Mouse (Mus musculus) midbrain, embryonic 11.5 days (tissue): ENCODE results near the gene Zc3h12c. TPM values are rescaled to one million over a fixed set of nuclear protein-coding genes. Genes with fewer than 3 reads are reported as not detected.

Experiments used
- ATAC-seq: fragments of 200-750 bp; cut with Nextera tagmentation; 2 replicates; pipeline ENCODE4 v1.8.0; 2017; ENCODE audit warnings: moderate TSS enrichment, moderate library complexity; ENCODE audit not compliant: low FRiP score
- DNase-seq: peaks from one replicate; pipeline ENCODE4 v3.0.0; 2015; ENCODE audit warnings: low spot score; ENCODE audit errors: missing footprints
- H3K27ac ChIP-seq: fragments of 300-500 bp; sonication (generic); 2 replicates; pipeline ENCODE4 v1.5.1; 2014; ENCODE audit warnings: low read depth, low read length
- H3K27me3 ChIP-seq: fragments of 300-500 bp; sonication (generic); 2 replicates; pipeline ENCODE4 v1.6.1; 2014; ENCODE audit warnings: mild to moderate bottlenecking, low read length, moderate library complexity, mixed read lengths; ENCODE audit not compliant: control insufficient read depth, insufficient read depth
- H3K36me3 ChIP-seq: fragments of 300-500 bp; sonication (generic); 2 replicates; pipeline ENCODE4 v1.6.1; 2014; ENCODE audit warnings: mild to moderate bottlenecking, low read length, moderate library complexity, mixed read lengths; ENCODE audit not compliant: control insufficient read depth, insufficient read depth
- H3K4me1 ChIP-seq: fragments of 300-500 bp; sonication (generic); 2 replicates; pipeline ENCODE4 v1.6.1; 2014; ENCODE audit warnings: low read length; ENCODE audit not compliant: control insufficient read depth, insufficient read depth
- H3K4me2 ChIP-seq: fragments of 300-500 bp; sonication (generic); 2 replicates; pipeline ENCODE4 v1.6.1; 2014; ENCODE audit warnings: mild to moderate bottlenecking, moderate library complexity
- H3K4me3 ChIP-seq: fragments of 300-500 bp; sonication (generic); 2 replicates; pipeline ENCODE4 v1.5.1; 2014; ENCODE audit warnings: low read depth, low read length
- H3K9ac ChIP-seq: fragments of 300-500 bp; sonication (generic); 2 replicates; pipeline ENCODE4 v1.6.1; 2014; ENCODE audit warnings: low read length
- H3K9me3 ChIP-seq: fragments of 300-500 bp; sonication (generic); 2 replicates; pipeline ENCODE4 v1.6.1; 2016; ENCODE audit warnings: low read length; ENCODE audit not compliant: control insufficient read depth
- WGBS: fragments of 180-500 bp; shearing (Covaris S2); extraction: QIAGEN DNeasy Blood & Tissue Kit; methylation state at CpG from one replicate; pipeline ENCODE4 v1.1.7; 2014; 5-methylcytosine and 5-hydroxymethylcytosine counted together
- polyA plus RNA-seq: library from polyadenylated mRNA; unstranded; fragments of >200 nt; fragmentation: Nextera tagmentation; extraction: Ambion mirVana; gene quantifications from 2 replicates; pipeline ENCODE4 v1.2.1, GENCODE M21; 2014

The Zc3h12c gene
- polyA plus RNA-seq, 1 experiment from 2014 or later: 17.2 TPM

DNA sequence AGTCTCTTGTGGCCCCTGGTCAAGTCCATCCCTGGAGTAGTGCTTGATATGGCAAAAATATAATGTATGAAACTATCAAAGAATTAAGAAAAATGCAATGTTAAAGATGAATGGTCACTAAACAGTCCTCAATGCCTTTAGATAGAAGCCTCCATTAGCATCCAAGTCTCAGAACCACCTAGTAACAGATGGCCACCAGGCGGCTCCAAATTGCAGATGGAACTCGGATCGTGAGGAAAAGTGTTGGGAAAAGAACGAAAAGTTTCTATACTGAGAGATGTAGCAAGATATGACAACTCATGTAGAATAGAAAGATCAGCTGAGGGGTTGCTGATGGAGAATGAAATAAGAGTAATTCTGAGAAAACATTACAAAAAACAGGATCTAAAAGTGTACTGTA, 38.0 kb downstream of the Zc3h12c start:
- Histone ChIP-seq H3K27ac (no peak overlapping the region), H3K36me3 (peaks cover 4% of the 10 kb centered on the region; the same call in 1 of the 2 replicates), H3K4me3 (no peak overlapping the region), H3K9ac (no peak overlapping the region), H3K27me3 (no peaks in the 10 kb centered on the region), H3K9me3 (no peaks in the 10 kb centered on the region), H3K4me2 (no peak overlapping the region), H3K4me1 (no peaks in the 10 kb centered on the region)
- no peak for DNase-seq
- WGBS: 86% methylated on average over 4 of the region's 4 CpGs
- no peak for ATAC-seq

- 96% methylated on average over 6 of the region's 6 CpGs for WGBS
- H3K36me3 ChIP-seq: peaks cover 8% of the 10 kb centered on the region; the same call in 1 of the 2 replicates
- DNase-seq: no peak
These were observed 43.1 kb downstream of the Zc3h12c start for GRCm38 (mm10) chr9:52125225-52125624.

DNA sequence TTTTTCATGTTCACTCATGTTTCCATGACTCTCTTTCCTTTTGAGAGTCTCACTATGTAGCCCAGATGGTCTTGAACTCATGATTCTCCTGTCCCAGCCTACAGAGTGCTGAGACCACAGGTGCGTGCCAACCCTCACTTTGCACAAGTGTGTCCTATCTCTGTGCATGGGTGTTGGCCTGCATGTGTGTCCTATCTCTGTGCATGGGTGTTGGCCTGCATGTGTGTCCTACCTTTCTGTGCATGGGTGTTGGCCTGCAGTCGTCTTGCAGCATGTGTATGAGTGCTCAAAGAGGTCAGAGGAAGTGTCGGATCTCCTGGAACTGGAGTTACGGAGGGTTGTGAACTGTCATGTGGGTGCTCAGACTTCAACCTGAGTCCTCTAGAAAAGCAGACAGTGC, 49.2 kb downstream of the Zc3h12c start:
- peaks cover 19% of the 10 kb centered on the region for H3K36me3 ChIP-seq
- ATAC-seq: no peak
- no peak for DNase-seq
- no peak overlapping the region for H3K4me3 ChIP-seq
- no peak overlapping the region for H3K27ac ChIP-seq
- no peaks in the 10 kb centered on the region for H3K27me3 ChIP-seq
- no peak overlapping the region for H3K4me2 ChIP-seq
- H3K9ac ChIP-seq: no peak overlapping the region
- WGBS: 95% methylated on average over 4 of the region's 4 CpGs
- H3K4me1 ChIP-seq: no peaks in the 10 kb centered on the region
- H3K9me3 ChIP-seq: no peaks in the 10 kb centered on the region

More at GRCm38 (mm10) chr9:52125225-52125624, 43.1 kb downstream of the Zc3h12c start:
- H3K9ac ChIP-seq: no peak overlapping the region
- no peak overlapping the region for H3K4me3 ChIP-seq
- no peaks in the 10 kb centered on the region for H3K4me1 ChIP-seq
- H3K9me3 ChIP-seq: no peaks in the 10 kb centered on the region
- H3K27me3 ChIP-seq: no peaks in the 10 kb centered on the region
- no peak overlapping the region for H3K4me2 ChIP-seq
- no peak overlapping the region for H3K27ac ChIP-seq
- ATAC-seq: no peak

DNA sequence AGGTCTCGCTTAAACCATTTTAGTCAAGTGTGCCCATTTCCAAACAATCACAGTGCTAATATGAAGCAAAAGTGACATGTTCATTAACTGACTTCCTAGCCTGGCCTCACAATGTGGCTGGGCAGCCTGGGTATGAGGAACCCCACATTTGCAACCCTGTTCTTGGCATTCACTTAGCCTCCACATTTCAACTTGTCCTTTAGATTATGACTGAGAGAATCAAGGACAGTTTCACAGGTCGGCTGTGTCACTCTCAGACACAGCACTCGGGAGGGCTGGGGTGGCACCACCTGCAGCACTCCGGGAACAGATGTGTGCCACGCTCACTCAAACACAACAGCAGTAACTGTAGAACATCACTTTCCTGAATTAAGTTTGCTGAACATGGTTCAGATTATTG, 55.3 kb downstream of the Zc3h12c start:
- ATAC-seq (no peak), DNase-seq (no peak)
- Histone ChIP-seq H3K9ac (no peak overlapping the region), H3K27ac (no peak overlapping the region), H3K4me1 (no peaks in the 10 kb centered on the region), H3K27me3 (no peaks in the 10 kb centered on the region), H3K9me3 (no peaks in the 10 kb centered on the region), H3K4me2 (no peak overlapping the region), H3K4me3 (no peak overlapping the region), H3K36me3 (peaks cover 16% of the 10 kb centered on the region)
- WGBS: 87% methylated on average over 5 of the region's 5 CpGs

DNA sequence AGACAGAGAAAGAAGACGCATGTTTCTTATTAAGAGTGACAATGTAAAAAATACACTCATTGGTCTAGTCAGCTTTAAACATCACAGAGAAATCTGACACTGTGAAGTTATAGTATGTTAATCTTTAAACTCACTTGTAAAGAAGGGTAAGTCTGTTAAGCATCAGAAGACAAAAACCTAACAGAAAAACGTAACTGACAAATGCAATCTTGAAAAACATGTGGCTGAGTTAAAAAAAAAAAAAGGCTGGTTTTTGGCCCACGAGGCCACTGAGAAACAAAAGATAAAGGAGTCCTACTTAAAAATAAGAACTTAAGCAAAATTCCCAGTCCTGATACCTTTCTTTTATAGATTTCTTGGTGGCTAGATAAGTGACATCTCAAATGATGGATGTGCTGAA, 57.6 kb downstream of the Zc3h12c start:
- no peak overlapping the region for H3K27ac ChIP-seq
- WGBS: 87% methylated on average over 3 of the region's 3 CpGs
- no peaks in the 10 kb centered on the region for H3K9me3 ChIP-seq
- ATAC-seq: no peak
- no peak for DNase-seq
- H3K27me3 ChIP-seq: no peaks in the 10 kb centered on the region
- H3K4me1 ChIP-seq: no peaks in the 10 kb centered on the region
- no peak overlapping the region for H3K4me3 ChIP-seq
- H3K36me3 ChIP-seq: peaks cover 7% of the 10 kb centered on the region
- H3K4me2 ChIP-seq: no peak overlapping the region
- no peak overlapping the region for H3K9ac ChIP-seq

- H3K4me2 ChIP-seq: no peak overlapping the region
- DNase-seq (no peak), ATAC-seq (no peak)
- H3K4me3 ChIP-seq: no peak overlapping the region
- H3K27me3 ChIP-seq: no peaks in the 10 kb centered on the region
- no peaks in the 10 kb centered on the region for H3K36me3 ChIP-seq
- H3K4me1 ChIP-seq: 0 out of 2 replicates have a peak, but pooled peaks cover 2% of the 10 kb centered on the region
- H3K9ac ChIP-seq: no peak overlapping the region
- no peak overlapping the region for H3K27ac ChIP-seq
- H3K9me3 ChIP-seq: no peaks in the 10 kb centered on the region
- 96% methylated on average over 3 of the region's 3 CpGs for WGBS
These were observed 61.2 kb downstream of the Zc3h12c start for GRCm38 (mm10) chr9:52107161-52107560.

DNA sequence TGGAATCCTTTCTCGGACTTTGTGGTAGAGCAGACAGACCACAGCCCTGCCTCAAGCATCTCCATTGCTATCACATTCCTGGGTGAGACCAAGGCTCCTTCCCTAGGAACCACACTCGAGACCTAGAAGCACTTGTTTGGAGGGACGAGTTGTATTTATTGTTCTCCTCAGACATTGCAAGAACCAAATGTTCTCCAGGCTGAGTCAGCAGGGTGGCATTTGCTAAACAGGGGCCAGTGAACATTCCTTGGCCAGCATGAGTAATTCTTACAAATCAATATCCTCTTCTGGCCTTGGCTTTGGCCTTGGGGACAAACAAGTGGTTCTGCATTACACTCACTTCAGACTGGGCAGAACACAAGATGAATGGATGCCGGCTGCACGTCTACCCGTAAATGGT, 62.9 kb downstream of the Zc3h12c start:
- H3K36me3 ChIP-seq: no peaks in the 10 kb centered on the region
- DNase-seq: no peak
- H3K4me1 ChIP-seq: 0 out of 2 replicates have a peak, but pooled peaks cover 2% of the 10 kb centered on the region
- no peaks in the 10 kb centered on the region for H3K9me3 ChIP-seq
- H3K9ac ChIP-seq: no peak overlapping the region
- no peak overlapping the region for H3K27ac ChIP-seq
- no peak overlapping the region for H3K4me2 ChIP-seq
- ATAC-seq: no peak
- no peak overlapping the region for H3K4me3 ChIP-seq
- 91% methylated on average over 6 of the region's 6 CpGs for WGBS
- no peaks in the 10 kb centered on the region for H3K27me3 ChIP-seq

DNA sequence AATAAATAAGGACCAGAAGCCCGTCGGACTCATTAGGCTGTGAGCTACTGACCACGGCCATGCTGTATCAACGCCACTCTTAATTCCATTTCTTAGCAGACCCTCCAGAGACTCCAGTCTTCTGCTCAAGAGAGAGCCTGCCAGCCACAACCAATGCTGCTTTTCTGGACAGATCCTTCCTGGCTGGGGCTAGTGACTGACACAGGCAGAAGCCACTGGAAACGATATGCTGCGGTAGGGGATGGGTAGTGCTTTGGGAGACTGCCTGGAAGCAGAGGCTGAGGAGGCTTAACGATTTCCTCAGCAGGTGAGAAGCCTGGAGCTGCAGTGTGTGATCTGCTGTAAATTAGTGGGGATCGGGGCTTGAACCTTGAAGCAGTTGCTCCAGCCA, 64.2 kb downstream of the Zc3h12c start:
- H3K27ac ChIP-seq: no peak overlapping the region
- H3K4me1 ChIP-seq: 0 out of 2 replicates have a peak, but pooled peaks cover 2% of the 10 kb centered on the region
- no peak for ATAC-seq
- no peaks in the 10 kb centered on the region for H3K36me3 ChIP-seq
- H3K27me3 ChIP-seq: no peaks in the 10 kb centered on the region
- H3K9me3 ChIP-seq: no peaks in the 10 kb centered on the region
- no peak overlapping the region for H3K4me3 ChIP-seq
- no peak for DNase-seq
- no peak overlapping the region for H3K4me2 ChIP-seq
- WGBS: 85% methylated on average over 8 of the region's 8 CpGs
- H3K9ac ChIP-seq: no peak overlapping the region

- H3K4me2 ChIP-seq: no peak overlapping the region
- no peak overlapping the region for H3K9ac ChIP-seq
- no peak for ATAC-seq
- H3K4me1 ChIP-seq: 0 out of 2 replicates have a peak, but pooled peaks cover 2% of the 10 kb centered on the region
- no peaks in the 10 kb centered on the region for H3K27me3 ChIP-seq
- 83% methylated on average over 9 of the region's 9 CpGs for WGBS
- DNase-seq: no peak
- H3K4me3 ChIP-seq: no peak overlapping the region
- no peak overlapping the region for H3K27ac ChIP-seq
- no peaks in the 10 kb centered on the region for H3K9me3 ChIP-seq
- H3K36me3 ChIP-seq: no peaks in the 10 kb centered on the region
These were observed 64.7 kb downstream of the Zc3h12c start for GRCm38 (mm10) chr9:52103448-52104224.
